Mouse (Mus musculus) hindbrain, embryonic 14.5 days (tissue): Measurements from ENCODE around the gene Gad2. TPM values are rescaled to one million over a fixed set of nuclear protein-coding genes. Genes with fewer than 3 reads are reported as not detected.
"Not testable (repeated sequence)": the region's sequence is repeated elsewhere in the genome, so short reads cannot be mapped to it uniquely, and the experiment has no call there.

ENCODE experiments used
- ATAC-seq: fragments of 200-750 bp; cut with Nextera tagmentation; 2 replicates; pipeline ENCODE4 v1.8.0; 2017; ENCODE audit warnings: moderate number of reproducible peaks, mild to moderate bottlenecking, moderate TSS enrichment, moderate library complexity; ENCODE audit not compliant: low FRiP score
- DNase-seq: peaks from one replicate; pipeline ENCODE4 v3.0.0-alpha.2; 2015; ENCODE audit warnings: low spot score
- H3K27ac ChIP-seq: fragments of 300-500 bp; sonication (generic); 2 replicates; pipeline ENCODE4 v1.5.1; 2014; ENCODE audit warnings: mild to moderate bottlenecking, moderate library complexity
- H3K27me3 ChIP-seq: fragments of 300-500 bp; sonication (generic); 2 replicates; pipeline ENCODE4 v1.6.1; 2014; ENCODE audit warnings: mild to moderate bottlenecking, low read length, mixed read lengths; ENCODE audit not compliant: control insufficient read depth, insufficient read depth
- H3K36me3 ChIP-seq: fragments of 300-500 bp; sonication (generic); replicated peaks from 2 replicates; pipeline ENCODE4 v1.6.1; 2014; ENCODE audit not compliant: control insufficient read depth, insufficient read depth
- H3K4me1 ChIP-seq: fragments of 300-500 bp; sonication (generic); replicated peaks from 2 replicates; pipeline ENCODE4 v1.6.1; 2014; ENCODE audit warnings: antibody characterized with exemption, low read length, mixed read lengths; ENCODE audit not compliant: control insufficient read depth, insufficient read depth
- H3K4me2 ChIP-seq: fragments of 300-500 bp; sonication (generic); replicated peaks from 2 replicates; pipeline ENCODE4 v1.6.1; 2014; ENCODE audit warnings: mild to moderate bottlenecking, moderate library complexity
- H3K4me3 ChIP-seq: fragments of 300-500 bp; sonication (generic); replicated peaks from 2 replicates; pipeline ENCODE4 v1.5.1; 2014; ENCODE audit warnings: mild to moderate bottlenecking, low read length
- H3K9ac ChIP-seq: fragments of 300-500 bp; sonication (generic); 2 replicates; pipeline ENCODE4 v1.6.1; 2014
- H3K9me3 ChIP-seq: fragments of 300-500 bp; sonication (generic); 2 replicates; pipeline ENCODE4 v1.6.1; 2016; ENCODE audit warnings: low read length; ENCODE audit not compliant: control insufficient read depth
- WGBS: fragments of 180-500 bp; shearing (Covaris S2); extraction: QIAGEN DNeasy Blood & Tissue Kit; methylation state at CpG from one replicate; pipeline ENCODE4 v1.1.7; 2014; 5-methylcytosine and 5-hydroxymethylcytosine counted together
- polyA plus RNA-seq: library from polyadenylated mRNA; unstranded; fragments of >200 nt; fragmentation: Nextera tagmentation; extraction: Ambion mirVana; gene quantifications from 2 replicates; pipeline ENCODE4 v1.2.1, GENCODE M21; 2014

Gene Gad2
- 34.7 and 35.1 TPM in 2 replicates for polyA plus RNA-seq

DNA sequence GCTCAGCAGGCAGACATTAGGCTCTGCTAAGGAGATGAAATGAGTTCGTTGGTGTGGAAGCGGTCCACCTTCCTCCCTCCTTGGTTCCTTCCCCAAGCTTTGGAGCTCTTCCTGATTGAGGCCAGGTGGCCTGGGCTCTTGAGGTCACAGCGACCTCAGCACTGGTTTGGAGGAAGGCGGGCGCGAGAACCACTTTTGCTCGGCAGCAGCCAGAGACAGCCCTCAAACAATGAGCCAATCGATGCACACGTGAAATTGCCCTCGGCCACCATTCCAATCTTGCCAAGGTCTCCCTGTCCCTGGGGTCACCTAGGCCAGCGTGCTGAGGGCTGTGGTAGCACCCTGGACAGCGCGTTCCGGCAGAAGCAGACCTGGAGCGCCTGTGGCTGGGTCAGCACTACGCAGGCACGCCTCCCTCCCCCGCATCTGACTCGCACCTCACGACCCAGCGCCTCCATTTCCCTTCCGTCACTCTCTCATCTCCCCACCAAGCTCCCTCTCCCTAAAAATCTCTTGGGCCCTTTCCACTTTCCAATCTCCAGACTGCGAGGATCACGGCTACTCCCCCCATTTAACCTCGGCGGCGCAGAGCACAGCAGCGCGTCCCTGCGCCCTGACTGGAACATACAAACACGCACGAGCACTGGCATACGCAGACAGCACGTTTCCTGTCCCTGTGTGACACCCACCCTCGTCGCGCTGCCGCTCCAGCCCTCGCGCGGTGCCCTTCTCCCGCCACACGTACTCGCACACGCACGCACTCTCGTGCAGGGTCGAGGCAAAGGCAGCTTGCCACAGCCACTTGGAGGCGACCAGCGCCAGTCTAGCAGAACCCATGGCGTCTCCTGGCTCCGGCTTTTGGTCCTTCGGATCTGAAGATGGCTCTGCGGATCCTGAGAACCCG lies at the start of gene Gad2:
TSS of gene Gad2 (plus strand) at position 378 of the 904 bp plus-strand sequence.
- ATAC-seq = peak; percentile 78
- H3K36me3 ChIP-seq = no peaks in the 10 kb centered on the region
- under 1% methylated on average over 55 of the region's 55 CpGs for WGBS
- H3K4me3 ChIP-seq = peak within 1 kb of the TSS; percentile 56
- H3K4me2 ChIP-seq = peak within 1 kb of the TSS; percentile 85
- H3K9me3 ChIP-seq = no peaks in the 10 kb centered on the region
- H3K27me3 ChIP-seq = peaks cover 63% of the 10 kb centered on the region
- peaks cover 34% of the 10 kb centered on the region for H3K4me1 ChIP-seq
- peak within 1 kb of the TSS; percentile 86 for H3K9ac ChIP-seq
- peak within 1 kb of the TSS; percentile 96 for H3K27ac ChIP-seq
- DNase-seq = peak; percentile 58

GRCm38 (mm10) chr2:22587469-22588169 lies 34.4 kb upstream of the Gad2 start:
- not testable (repeated sequence) for H3K4me3 ChIP-seq, H3K9me3 ChIP-seq, H3K27me3 ChIP-seq, H3K9ac ChIP-seq, H3K4me1 ChIP-seq, H3K36me3 ChIP-seq, DNase-seq, H3K27ac ChIP-seq, H3K4me2 ChIP-seq
- peak; percentile 88 for ATAC-seq
- WGBS = 84% methylated on average over 13 of the region's 14 CpGs

- H3K9me3 ChIP-seq, H3K27me3 ChIP-seq, H3K4me2 ChIP-seq, H3K4me1 ChIP-seq, H3K9ac ChIP-seq, H3K27ac ChIP-seq, H3K4me3 ChIP-seq, H3K36me3 ChIP-seq, DNase-seq: not testable (repeated sequence)
- 90% methylated on average over 5 of the region's 5 CpGs for WGBS
- peak; percentile 53 for ATAC-seq
Measured at GRCm38 (mm10) chr2:22588170-22588541, 33.8 kb upstream of the Gad2 start.

- H3K4me2 ChIP-seq, H3K27ac ChIP-seq, H3K4me1 ChIP-seq, DNase-seq, H3K27me3 ChIP-seq, H3K36me3 ChIP-seq, H3K9me3 ChIP-seq, H3K9ac ChIP-seq, H3K4me3 ChIP-seq: not testable (repeated sequence)
- peak; percentile 93 for ATAC-seq
- WGBS = 71% methylated on average over 12 of the region's 12 CpGs
Measured at GRCm38 (mm10) chr2:22588673-22589381, 33.2 kb upstream of the Gad2 start.

GRCm38 (mm10) chr2:22589382-22590205 lies 32.4 kb upstream of the Gad2 start:
- not testable (repeated sequence) for DNase-seq, H3K27me3 ChIP-seq, H3K27ac ChIP-seq, H3K9ac ChIP-seq, H3K9me3 ChIP-seq, H3K4me2 ChIP-seq, H3K4me1 ChIP-seq, H3K36me3 ChIP-seq, H3K4me3 ChIP-seq
- 94% methylated on average over 16 of the region's 17 CpGs for WGBS
- ATAC-seq = peak; percentile 92

DNA sequence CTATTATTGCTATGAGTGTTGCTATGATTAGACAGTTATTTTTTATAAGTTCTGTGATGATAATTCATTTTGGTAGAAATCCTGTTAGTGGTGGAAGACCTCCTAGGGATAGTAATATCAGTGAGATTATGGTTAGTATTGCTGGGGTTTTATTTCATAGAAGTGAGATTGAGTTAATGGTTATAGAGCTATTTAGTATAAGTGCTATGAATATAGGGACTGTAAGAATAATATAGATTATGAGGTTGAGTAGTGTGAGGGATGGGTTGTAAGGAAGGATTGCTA lies 31.9 kb upstream of the Gad2 start:
- Histone ChIP-seq H3K36me3 (no peaks in the 10 kb centered on the region), H3K27ac (no peak overlapping the region), H3K4me1 (no peaks in the 10 kb centered on the region), H3K4me3 (no peak overlapping the region), H3K9me3 (no peaks in the 10 kb centered on the region), H3K4me2 (no peak overlapping the region), H3K9ac (no peak overlapping the region), H3K27me3 (no peaks in the 10 kb centered on the region)
- no peak for DNase-seq
- ATAC-seq = no peak

DNA sequence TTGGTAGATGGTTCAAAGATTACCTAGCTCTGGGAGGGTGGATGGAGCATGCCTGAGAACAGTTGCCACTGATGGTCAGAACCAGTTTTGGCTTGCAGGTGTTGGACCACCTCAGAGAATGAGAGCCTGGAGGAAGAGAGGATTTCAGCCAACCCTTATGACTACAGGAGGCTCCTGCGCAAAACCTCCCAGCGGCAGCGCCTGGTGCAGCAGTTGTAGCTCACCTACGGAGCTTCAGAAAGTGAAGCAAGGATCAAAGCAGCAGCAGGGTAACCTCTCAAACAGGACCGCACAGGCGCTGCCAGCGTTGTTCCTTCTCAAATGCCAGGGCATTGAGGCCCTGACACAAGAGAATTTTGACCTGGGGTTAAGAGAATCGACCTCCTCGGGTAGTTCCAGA lies 4.1 kb upstream of the Gad2 start:
- Histone ChIP-seq H3K4me2 (no peak overlapping the region), H3K4me1 (peaks cover 25% of the 10 kb centered on the region), H3K27ac (no peak overlapping the region), H3K36me3 (no peaks in the 10 kb centered on the region), H3K9ac (no peak overlapping the region), H3K27me3 (peaks cover 23% of the 10 kb centered on the region), H3K9me3 (no peaks in the 10 kb centered on the region), H3K4me3 (no peak overlapping the region)
- peak; percentile 49 for DNase-seq
- ATAC-seq = no peak
- 4% methylated on average over 9 of the region's 9 CpGs for WGBS

- peak overlapping the region; percentile 52 for H3K9ac ChIP-seq
- peak overlapping the region; percentile 85 for H3K4me2 ChIP-seq
- 2% methylated on average over 12 of the region's 12 CpGs for WGBS
- H3K4me1 ChIP-seq = peaks cover 30% of the 10 kb centered on the region
- peaks cover 37% of the 10 kb centered on the region for H3K27me3 ChIP-seq
- DNase-seq (no peak), ATAC-seq (no peak)
- H3K36me3 ChIP-seq = no peaks in the 10 kb centered on the region
- H3K27ac ChIP-seq = peak overlapping the region; percentile 96
- H3K4me3 ChIP-seq = peak overlapping the region; percentile 56; the same call in 1 of the 2 replicates
- no peaks in the 10 kb centered on the region for H3K9me3 ChIP-seq
Measured at GRCm38 (mm10) chr2:22619416-22619815, 2.6 kb upstream of the Gad2 start.
